Mouse (Mus musculus): ENCODE measurements around the gene Prcd.
A peak's percentile ranks its signal among the peaks of the same experiment; 100 is the strongest.
"Not testable (repeated sequence)": the region's sequence is repeated elsewhere in the genome, so short reads cannot be mapped to it uniquely, and the experiment has no call there.

The Prcd gene

GRCm38 (mm10) chr11:116653234-116653633 is at the start of gene Prcd:
Prcd (plus strand) TSS chr11:116653534.
- DNase-seq (ENCODE audit: low spot score), result no peak

- no peak for DNase-seq (ENCODE audit: low spot score)
These were observed 49.2 kb upstream of the Prcd start for GRCm38 (mm10) chr11:116604097-116604496.

- no peak for DNase-seq (ENCODE audit: low spot score)
These were observed 45.6 kb upstream of the Prcd start for GRCm38 (mm10) chr11:116607717-116608116.

DNA sequence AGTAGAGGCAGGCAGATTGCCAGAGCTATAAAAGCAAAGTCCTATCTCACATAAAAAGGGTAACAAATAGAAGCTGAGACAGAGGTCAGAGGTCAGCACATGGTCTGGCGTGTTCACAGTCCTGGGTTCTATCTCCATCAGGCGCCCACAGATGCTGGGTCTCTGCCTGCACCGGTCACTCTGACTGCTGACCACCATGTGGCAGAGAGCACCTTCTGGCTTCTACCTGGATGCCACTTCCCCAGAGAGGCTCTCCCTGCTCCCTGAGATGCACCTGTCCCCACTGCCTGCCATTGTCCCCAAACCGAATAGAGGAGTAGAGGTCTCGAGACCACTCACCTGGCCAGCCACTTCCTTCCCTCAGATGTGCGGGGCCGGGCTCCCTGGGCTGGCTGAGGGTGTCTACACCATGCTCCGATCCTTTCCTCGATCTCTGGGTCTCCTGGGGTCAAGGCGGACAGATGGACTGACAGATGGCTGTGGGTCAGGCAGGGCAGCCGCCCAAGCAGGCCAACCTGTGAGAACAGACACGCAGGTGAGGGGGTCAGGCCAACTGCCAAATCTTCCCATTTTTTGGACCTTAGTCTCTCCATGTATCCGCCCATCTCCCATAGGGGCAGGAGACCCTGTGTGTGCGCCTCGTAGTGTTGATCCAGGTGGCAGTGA is 43.2 kb upstream of the Prcd start:
- no peak for DNase-seq (ENCODE audit: low spot score)

DNA sequence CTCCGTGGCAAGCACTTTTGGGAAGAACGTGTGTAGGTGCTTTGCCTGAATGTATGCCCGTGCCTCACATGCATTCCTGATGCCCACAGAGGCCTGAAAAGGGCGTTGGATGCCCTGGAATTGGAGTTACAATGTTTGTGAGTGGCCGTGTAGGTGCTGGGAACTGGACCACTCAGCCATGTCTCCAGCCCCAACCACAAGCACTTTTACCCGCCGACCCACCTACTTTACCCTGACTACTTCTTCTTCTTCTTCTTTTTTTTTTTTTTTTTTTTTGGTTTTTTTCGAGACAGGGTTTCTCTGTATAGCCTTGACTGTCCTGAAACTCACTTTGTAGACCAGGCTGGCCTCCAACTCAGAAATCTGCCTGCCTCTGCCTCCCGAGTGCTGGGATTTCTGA is 42.2 kb upstream of the Prcd start:
- DNase-seq (ENCODE audit: low spot score), result not testable (repeated sequence)

DNA sequence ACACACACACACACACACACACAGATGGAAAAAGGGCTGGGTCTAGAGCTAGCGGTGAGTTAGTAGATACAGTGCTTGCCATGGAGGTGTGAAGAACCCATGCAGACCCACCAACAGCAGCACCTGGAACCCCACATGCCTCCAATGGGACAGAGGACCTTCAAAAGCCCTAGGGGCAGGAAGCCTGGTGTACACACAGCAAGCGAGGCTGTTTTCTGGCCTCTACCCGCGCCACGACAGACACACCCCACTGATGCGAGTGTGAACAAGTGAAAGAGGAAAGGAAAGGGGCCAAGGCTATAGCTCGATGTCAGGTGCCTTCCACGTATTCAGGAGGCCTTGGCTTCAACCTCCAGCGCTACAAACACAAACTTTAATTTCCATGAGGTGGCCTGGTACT is 41.5 kb upstream of the Prcd start:
- DNase-seq (ENCODE audit: low spot score), result no peak

- DNase-seq (ENCODE audit: low spot score), result no peak
These were observed 40.8 kb upstream of the Prcd start for GRCm38 (mm10) chr11:116612554-116612953.

DNA sequence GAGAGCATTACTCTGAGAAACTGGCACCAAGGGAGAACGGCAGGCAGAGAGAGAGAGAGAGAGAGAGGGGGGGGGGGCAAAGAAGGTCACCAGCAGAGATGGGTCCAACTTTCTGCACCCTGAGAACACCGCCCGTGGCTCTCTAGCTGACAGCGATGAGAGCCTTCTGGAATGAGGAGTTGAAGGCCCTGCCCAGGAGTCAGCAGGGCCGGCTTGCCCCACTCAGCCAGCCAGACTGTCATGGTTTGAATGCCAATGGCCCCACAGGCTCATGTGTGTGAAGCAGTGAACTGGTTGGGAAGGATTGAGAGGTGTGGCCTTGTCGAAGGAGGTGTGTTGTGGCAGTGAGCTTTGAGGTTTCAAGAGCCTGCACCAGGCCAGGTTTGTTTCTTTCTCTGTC is 40.1 kb upstream of the Prcd start:
- no peak for DNase-seq (ENCODE audit: low spot score)

GRCm38 (mm10) chr11:116615735-116616437 is 37.4 kb upstream of the Prcd start:
- DNase-seq (ENCODE audit: low spot score), result peak; percentile 37

GRCm38 (mm10) chr11:116616438-116617118 is 36.8 kb upstream of the Prcd start:
- DNase-seq (ENCODE audit: low spot score), result peak; percentile 24

- peak; percentile 29 for DNase-seq (ENCODE audit: low spot score)
These were observed 35.7 kb upstream of the Prcd start for GRCm38 (mm10) chr11:116617641-116618040.

DNA sequence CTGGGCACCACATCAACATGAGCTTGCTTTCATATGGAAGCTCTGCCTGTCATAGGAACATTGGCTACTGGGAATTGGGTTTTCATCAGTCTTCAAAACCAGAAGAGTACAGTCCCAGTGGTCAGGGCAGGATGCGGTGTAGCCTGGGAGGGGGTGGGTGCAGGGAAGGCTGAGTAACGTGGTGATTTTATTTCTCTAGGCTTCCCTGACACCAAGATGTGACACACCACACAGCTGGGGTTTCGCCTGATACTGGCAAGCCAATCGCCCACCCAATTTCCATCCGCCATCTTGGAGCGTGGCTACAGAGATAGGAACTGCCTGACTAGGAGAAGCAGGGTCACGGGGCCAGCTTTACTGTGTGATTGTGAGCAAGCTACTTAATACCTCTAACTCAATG is 34.7 kb upstream of the Prcd start:
- DNase-seq (ENCODE audit: low spot score), result no peak

GRCm38 (mm10) chr11:116619156-116619555 is 34.2 kb upstream of the Prcd start:
- DNase-seq (ENCODE audit: low spot score), result no peak

- DNase-seq (ENCODE audit: low spot score), result no peak
These were observed 33.8 kb upstream of the Prcd start for GRCm38 (mm10) chr11:116619561-116619960.

- no peak for DNase-seq (ENCODE audit: low spot score)
These were observed 33.3 kb upstream of the Prcd start for GRCm38 (mm10) chr11:116620073-116620472.

DNA sequence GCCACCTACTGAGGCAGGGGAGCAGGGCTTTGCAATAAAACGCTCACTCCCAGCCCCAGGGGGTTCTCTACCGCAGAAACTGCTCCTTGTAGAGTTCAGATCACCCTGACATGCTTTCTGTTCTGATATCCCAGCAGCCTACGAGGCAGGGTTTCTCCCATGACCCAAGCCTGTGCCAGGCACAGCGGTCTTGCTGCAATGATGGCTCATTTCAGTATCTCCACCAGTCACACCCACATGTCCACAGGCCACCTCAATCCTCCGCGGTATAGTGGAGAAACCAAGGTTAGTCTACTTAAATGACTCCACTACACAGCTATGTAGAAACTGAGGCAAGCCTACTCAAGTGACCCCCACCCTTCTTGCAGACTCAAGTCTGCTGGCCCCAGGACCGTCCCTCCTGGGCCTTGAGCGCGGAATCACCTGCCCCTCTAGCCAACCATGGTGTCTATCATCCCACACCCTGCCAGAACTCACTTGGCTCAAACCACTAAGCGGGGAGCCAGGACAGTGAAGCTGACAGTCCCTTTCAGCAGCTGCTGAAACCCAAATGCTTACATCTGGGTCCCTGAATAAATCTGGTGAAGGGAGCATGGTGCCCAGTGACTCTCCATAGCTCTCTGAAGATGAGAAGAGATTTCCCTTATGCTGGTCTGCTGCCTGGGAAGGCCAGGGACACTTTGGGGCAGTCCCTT is 32.6 kb upstream of the Prcd start:
- DNase-seq (ENCODE audit: low spot score), result no peak

- DNase-seq (ENCODE audit: low spot score), result peak; percentile 40
These were observed 32.1 kb upstream of the Prcd start for GRCm38 (mm10) chr11:116621258-116621704.

DNA sequence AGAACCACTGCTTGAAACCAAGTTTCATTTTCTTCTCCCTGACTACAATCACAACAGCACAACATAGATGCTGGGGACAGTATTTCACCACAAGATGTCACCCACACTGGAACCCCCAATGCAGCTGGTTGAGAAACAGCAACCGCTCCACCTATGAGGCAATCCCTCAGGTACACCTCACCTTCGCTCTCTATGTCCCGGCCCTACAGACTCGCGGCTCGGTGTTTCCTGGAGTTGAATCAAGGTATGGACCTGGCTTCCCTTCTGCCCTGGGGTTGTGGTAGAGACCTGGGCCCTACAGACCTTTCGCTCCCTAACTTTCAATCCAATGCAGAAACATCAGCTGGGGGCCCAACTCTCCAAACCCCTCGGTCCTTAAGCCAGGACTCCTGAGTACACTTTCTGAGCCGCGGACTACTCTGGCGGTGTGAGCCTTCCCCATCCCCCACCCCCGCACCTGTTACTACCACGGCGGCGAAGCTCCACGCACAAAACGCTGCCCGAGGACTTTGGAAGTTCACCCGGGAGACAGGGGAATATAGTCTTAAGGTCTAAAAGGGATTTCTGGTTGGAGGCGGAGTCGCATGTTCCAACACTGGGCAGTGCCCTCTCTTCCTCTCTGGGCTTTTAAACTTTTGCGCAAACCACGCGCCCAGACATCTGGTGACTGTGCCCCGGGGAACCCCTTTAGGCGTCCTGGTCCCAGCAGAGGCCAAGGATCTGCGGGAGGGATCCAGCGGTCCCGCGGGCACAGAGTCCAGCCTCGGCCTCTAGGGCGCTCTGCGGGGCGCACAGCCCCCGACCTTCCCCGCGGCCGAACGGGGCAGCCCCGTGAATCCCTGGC is 29.8 kb upstream of the Prcd start:
- DNase-seq (ENCODE audit: low spot score), result no peak

DNA sequence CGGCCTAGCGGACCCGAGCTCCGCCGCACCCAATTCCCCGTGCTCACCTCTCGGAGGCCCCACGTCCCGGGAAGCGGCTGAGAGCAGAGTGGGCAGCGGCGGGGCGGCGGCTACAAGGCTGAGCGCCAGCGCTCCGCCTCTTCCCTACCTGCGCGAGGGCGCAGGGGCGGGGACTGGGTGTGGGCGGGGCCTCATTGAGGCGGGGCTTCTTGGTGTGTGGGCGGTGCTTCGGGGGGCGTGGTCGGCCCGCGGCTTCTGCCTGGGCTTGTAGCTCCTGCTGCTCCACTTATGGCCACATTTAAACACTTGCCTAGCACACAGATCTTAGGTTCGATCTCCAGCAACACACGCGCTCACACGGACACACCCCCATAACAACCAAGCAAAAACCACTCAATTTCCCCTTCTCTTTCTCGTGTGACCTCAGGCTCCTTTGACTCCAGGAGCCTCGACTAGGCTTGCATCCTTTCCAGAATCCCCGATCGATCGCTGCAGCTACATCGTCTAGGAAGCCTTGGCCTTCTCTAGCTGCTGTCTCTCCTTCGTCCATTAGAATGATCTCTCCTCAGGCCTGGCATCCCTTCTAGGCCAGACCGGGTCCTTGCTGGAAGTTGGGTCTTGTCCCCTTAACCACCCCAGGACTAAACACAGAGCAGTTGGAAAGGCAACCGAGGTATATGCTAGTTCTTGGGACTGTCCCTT is 29.1 kb upstream of the Prcd start:
- DNase-seq (ENCODE audit: low spot score), result peak; percentile 34

GRCm38 (mm10) chr11:116625081-116626000 is 28.0 kb upstream of the Prcd start:
- DNase-seq (ENCODE audit: low spot score), result peak; percentile 53
